11 mouse cellular contexts compared by ENCODE assay signal in genomic region chr19:24142621-24143061, GRCm38 (mm10).
DNase-seq lines count a peak whose midpoint lies in the region; ATAC-seq and TF ChIP-seq lines count a peak whose summit lies in the region.
"Had no signal": no experiment of that assay in that cellular context is flagged by ENCODE, and none has a peak within 500 bp of the region (broad histone marks: within the 10 kb centered on the region; RNA-seq: fewer than 3 reads in every experiment).

No protein-coding gene starts in this region.

- no peak for TF ChIP-seq CTCF in midbrain, postnatal 0 days (IDR thresholded peaks at IDR 0.05)
- TF ChIP-seq CTCF in gastrocnemius, adult 2 months (IDR thresholded peaks at IDR 0.05): no peak

- peaks cover 12% of the 10 kb centered on the region for H3K4me1 ChIP-seq in forebrain, embryonic 15.5 days
- H3K4me1 ChIP-seq in midbrain, postnatal 0 days (ENCODE audit: insufficient read depth, low read length): no peaks in the 10 kb centered on the region
- H3K4me1 ChIP-seq: lung, embryonic 15.5 days had no signal

- H3K9me3 ChIP-seq in forebrain, embryonic 15.5 days: no peaks in the 10 kb centered on the region
- no peaks in the 10 kb centered on the region for H3K9me3 ChIP-seq in midbrain, postnatal 0 days (ENCODE audit: low read length)
- H3K9me3 ChIP-seq: lung, embryonic 15.5 days had no signal

- H3K36me3 ChIP-seq in forebrain, embryonic 15.5 days: no peaks in the 10 kb centered on the region
- no peaks in the 10 kb centered on the region for H3K36me3 ChIP-seq in midbrain, postnatal 0 days (ENCODE audit: insufficient read depth, low read length)
- H3K36me3 ChIP-seq: lung, embryonic 15.5 days had no signal

- peak overlapping the region; percentile 35 for H3K4me2 ChIP-seq in forebrain, embryonic 15.5 days (replicated peaks)
- 0 out of 2 replicates have a peak overlapping the region, but pooled peaks have one; percentile 18 for H3K4me2 ChIP-seq in midbrain, postnatal 0 days (ENCODE audit: low read depth, low read length, poor library complexity, severe bottlenecking)
- H3K4me2 ChIP-seq: lung, embryonic 15.5 days had no signal

- 0 out of 2 replicates have a peak overlapping the region, but pooled peaks have one; percentile 9 for H3K4me3 ChIP-seq in forebrain, embryonic 15.5 days
- H3K4me3 ChIP-seq in midbrain, postnatal 0 days (ENCODE audit: low read depth, low read length): no peak overlapping the region
- no peak overlapping the region for H3K4me3 ChIP-seq in gastrocnemius, adult 2 months
- H3K4me3 ChIP-seq: erythroblast, embryonic 14.5 days; lung, embryonic 15.5 days had no signal

- no peaks in the 10 kb centered on the region for H3K27me3 ChIP-seq in forebrain, embryonic 15.5 days
- H3K27me3 ChIP-seq in midbrain, postnatal 0 days (ENCODE audit: insufficient read depth, low read length): no peaks in the 10 kb centered on the region
- H3K27me3 ChIP-seq: lung, embryonic 15.5 days had no signal

- H3K9ac ChIP-seq in forebrain, embryonic 15.5 days (replicated peaks): no peak overlapping the region
- H3K9ac ChIP-seq in midbrain, postnatal 0 days (replicated peaks; ENCODE audit: low read length, poor library complexity, severe bottlenecking): no peak overlapping the region
- H3K9ac ChIP-seq: lung, embryonic 15.5 days had no signal

- ATAC-seq in forebrain, embryonic 15.5 days (replicated peaks): peak; percentile 82
- ATAC-seq in midbrain, postnatal 0 days (ENCODE audit: low FRiP score): peak; percentile 79

- intact Hi-C loops in gastrocnemius, adult 2 months (cut with DNase I): no loop called here
- intact Hi-C loops in heart, postnatal 10 days (cut with DNase I): no loop called here

- WGBS in forebrain, embryonic 15.5 days: 30% methylated on average over 12 of the region's 12 CpGs
- 41% methylated on average over 12 of the region's 12 CpGs for WGBS in midbrain, postnatal 0 days

- peak overlapping the region; percentile 67 for H3K27ac ChIP-seq in forebrain, embryonic 15.5 days (replicated peaks)
- peak overlapping the region; percentile 60 for H3K27ac ChIP-seq in midbrain, postnatal 0 days (ENCODE audit: low read depth, low read length)
- no peak overlapping the region for H3K27ac ChIP-seq in gastrocnemius, adult 2 months
- H3K27ac ChIP-seq: lung, embryonic 15.5 days had no signal

- peak; percentile 88 for DNase-seq in brain, adult 2 months (ENCODE audit: low read depth, low spot score)
- DNase-seq in layer of hippocampus, postnatal 14 days (ENCODE audit: low spot score in 2 of 2): peak; percentile 48 to 60
- DNase-seq in midbrain, postnatal 0 days (ENCODE audit: low spot score): peak; percentile 68
- no peak for DNase-seq in urinary bladder, postnatal 25 days (ENCODE audit: low spot score)
- DNase-seq in ovary, adult 18-20 months (ENCODE audit: low spot score): no peak
- no peak for DNase-seq in gastrocnemius, adult 2 months
- DNase-seq in heart, postnatal 10 days: no peak
- DNase-seq: kidney, adult 8-10 months had no signal

Comparison
In these comparisons a context has a peak if more than half of its experiments do, and no peak if none do; other contexts are left out.
1. DNase-seq: peak in brain, adult 2 months (single experiment), layer of hippocampus, postnatal 14 days (2 of 2) and midbrain, postnatal 0 days (single experiment); none in urinary bladder, postnatal 25 days (single experiment), ovary, adult 18-20 months (single experiment), gastrocnemius, adult 2 months (single experiment) and heart, postnatal 10 days (0 of 2).